Mouse (Mus musculus): Measurements from ENCODE around the gene Ccdc6. TPM values are rescaled to one million over a fixed set of nuclear protein-coding genes. Genes with fewer than 3 reads are reported as not detected.

Gene Ccdc6
- total and polyA plus RNA-seq, 3 experiments, result 25.4 to 143 (median 42.0) TPM

DNA sequence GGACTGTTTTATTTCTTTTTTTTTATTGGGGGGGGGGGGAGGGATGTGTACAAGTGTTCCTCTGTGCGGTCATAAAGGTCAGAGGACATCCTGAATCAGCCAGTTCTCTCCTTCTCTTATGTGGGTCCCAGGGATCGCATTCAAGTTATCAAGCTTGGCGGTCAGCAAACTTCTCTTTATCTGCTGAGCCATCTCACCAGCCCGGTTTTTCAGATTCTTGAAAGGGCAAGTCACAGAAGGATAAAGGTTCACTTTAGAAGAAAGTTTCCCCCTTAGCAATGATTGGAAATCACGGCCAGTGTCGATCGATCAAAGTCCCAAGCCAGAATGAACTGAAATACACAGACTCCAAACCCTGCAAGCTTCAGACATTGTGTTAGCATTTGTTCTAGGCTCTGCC is 47.1 kb upstream of the Ccdc6 start:
- no peaks in the 10 kb centered on the region for H3K79me2 ChIP-seq (ENCODE audit: control insufficient read depth, insufficient read depth, low read length, poor library complexity)
- no peak for DNase-seq (ENCODE audit: low read depth, low spot score)
- H3K4me3 ChIP-seq (ENCODE audit: control insufficient read depth in 1 of 2, insufficient read depth in 1 of 2, low read depth in 2 of 2, low read length in 2 of 2), result no peak overlapping the region
- H3K4me1 ChIP-seq (ENCODE audit: control insufficient read depth in 1 of 2, insufficient read depth in 2 of 2, low read length in 2 of 2), result no peaks in the 10 kb centered on the region
- no peaks in the 10 kb centered on the region for H3K27me3 ChIP-seq (ENCODE audit: control insufficient read depth in 1 of 2, insufficient read depth in 2 of 2, low read length in 2 of 2)
- TF ChIP-seq TBP (IDR thresholded peaks at IDR 0.05; ENCODE audit: low read depth, low read length) (no peak), KAT2A (conservative IDR thresholded peaks at IDR 0.05; ENCODE audit: low read depth, low read length) (no peak), RCOR1 (IDR thresholded peaks at IDR 0.05; ENCODE audit: low read depth, low read length) (no peak), MXI1 (IDR thresholded peaks at IDR 0.05; ENCODE audit: low read depth, low read length) (no peak)
- no peak overlapping the region for H3K9ac ChIP-seq (ENCODE audit: control insufficient read depth, low read depth, low read length, poor library complexity, severe bottlenecking)
- H3K27ac ChIP-seq (ENCODE audit: control insufficient read depth, low read depth, low read length), result no peak overlapping the region
- H3K9me3 ChIP-seq (replicated peaks; ENCODE audit: insufficient read depth, low read length), result no peaks in the 10 kb centered on the region
- H3K36me3 ChIP-seq (ENCODE audit: control insufficient read depth in 1 of 2, insufficient read depth in 2 of 2, low read length in 2 of 2), result no peaks in the 10 kb centered on the region

DNA sequence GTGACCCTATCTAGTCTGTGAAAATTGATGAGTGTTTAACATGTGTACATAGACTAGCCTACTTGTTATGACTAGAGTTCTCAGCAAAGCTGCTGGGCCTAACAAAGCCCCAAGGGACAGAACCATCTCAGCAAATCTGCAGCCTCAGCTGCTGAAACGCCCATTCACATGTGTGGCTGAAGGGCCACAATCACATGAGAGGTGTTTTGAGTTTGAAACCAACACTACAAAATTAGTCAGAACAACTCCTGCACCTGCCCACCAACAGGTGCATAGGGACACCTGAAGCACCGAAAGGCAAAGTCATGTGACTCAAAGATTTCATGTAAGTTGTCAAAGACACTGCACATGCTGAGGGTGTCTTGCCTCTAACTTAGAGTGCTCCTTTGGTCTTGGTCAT is 41.6 kb upstream of the Ccdc6 start:
- Histone ChIP-seq H3K4me1 (ENCODE audit: control insufficient read depth in 1 of 2, insufficient read depth in 2 of 2, low read length in 2 of 2) (no peaks in the 10 kb centered on the region), H3K9ac (ENCODE audit: control insufficient read depth, low read depth, low read length, poor library complexity, severe bottlenecking) (no peak overlapping the region), H3K9me3 (replicated peaks; ENCODE audit: insufficient read depth, low read length) (no peaks in the 10 kb centered on the region), H3K36me3 (ENCODE audit: control insufficient read depth in 1 of 2, insufficient read depth in 2 of 2, low read length in 2 of 2) (no peaks in the 10 kb centered on the region), H3K27ac (ENCODE audit: control insufficient read depth, low read depth, low read length) (no peak overlapping the region), H3K79me2 (ENCODE audit: control insufficient read depth, insufficient read depth, low read length, poor library complexity) (no peaks in the 10 kb centered on the region), H3K27me3 (ENCODE audit: control insufficient read depth in 1 of 2, insufficient read depth in 2 of 2, low read length in 2 of 2) (no peaks in the 10 kb centered on the region), H3K4me3 (ENCODE audit: control insufficient read depth in 1 of 2, insufficient read depth in 1 of 2, low read depth in 2 of 2, low read length in 2 of 2) (no peak overlapping the region)
- DNase-seq (ENCODE audit: low read depth, low spot score), result no peak
- TF ChIP-seq TBP (IDR thresholded peaks at IDR 0.05; ENCODE audit: low read depth, low read length) (no peak), POLR2AphosphoS2 (IDR thresholded peaks at IDR 0.05; ENCODE audit: low read length) (no peak)

DNA sequence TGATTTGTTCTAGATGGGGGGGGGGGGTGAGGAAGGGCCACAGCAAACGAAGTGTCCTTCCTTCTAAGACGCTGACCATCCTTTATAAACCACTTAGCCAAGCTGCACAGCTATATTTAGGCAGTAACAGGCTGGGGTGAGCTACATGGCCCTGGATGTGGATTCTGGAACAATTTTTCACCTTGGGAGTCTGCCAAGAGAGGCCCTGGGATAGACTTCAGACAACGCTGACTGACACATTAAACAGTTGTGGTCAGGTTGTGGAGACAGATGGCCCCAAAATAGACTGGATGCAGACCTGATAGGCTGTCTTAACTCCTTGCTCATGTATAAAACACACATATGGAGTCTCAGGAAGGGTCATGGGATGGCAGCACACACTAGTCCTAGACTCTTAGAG is 39.9 kb upstream of the Ccdc6 start:
- no peaks in the 10 kb centered on the region for H3K36me3 ChIP-seq (ENCODE audit: control insufficient read depth in 1 of 2, insufficient read depth in 2 of 2, low read length in 2 of 2)
- H3K9me3 ChIP-seq (replicated peaks; ENCODE audit: insufficient read depth, low read length), result no peaks in the 10 kb centered on the region
- no peaks in the 10 kb centered on the region for H3K79me2 ChIP-seq (ENCODE audit: control insufficient read depth, insufficient read depth, low read length, poor library complexity)
- H3K4me3 ChIP-seq (ENCODE audit: control insufficient read depth in 1 of 2, insufficient read depth in 1 of 2, low read depth in 2 of 2, low read length in 2 of 2), result no peak overlapping the region
- H3K9ac ChIP-seq (ENCODE audit: control insufficient read depth, low read depth, low read length, poor library complexity, severe bottlenecking), result no peak overlapping the region
- no peak for TF ChIP-seq ELF1 (IDR thresholded peaks at IDR 0.05; ENCODE audit: low read depth, low read length)
- TF ChIP-seq USF2 (IDR thresholded peaks at IDR 0.05; ENCODE audit: borderline replicate concordance in 1 of 2, insufficient read depth in 1 of 2, low read depth in 1 of 2, low read length in 2 of 2), result no peak
- no peak for TF ChIP-seq POLR2A (IDR thresholded peaks at IDR 0.05; ENCODE audit: control insufficient read depth in 1 of 2, insufficient read depth in 1 of 2, low read depth in 1 of 2, low read length in 2 of 2, poor library complexity in 1 of 2)
- TF ChIP-seq KAT2A (conservative IDR thresholded peaks at IDR 0.05; ENCODE audit: low read depth, low read length), result no peak
- no peak for TF ChIP-seq MAFK (IDR thresholded peaks at IDR 0.05; ENCODE audit: borderline replicate concordance, low read depth, low read length)
- TF ChIP-seq CHD2 (IDR thresholded peaks at IDR 0.05; ENCODE audit: low read length), result no peak
- TF ChIP-seq MEF2A (IDR thresholded peaks at IDR 0.05; ENCODE audit: extremely low read depth, insufficient replicate concordance, low read depth, low read length, poor library complexity, severe bottlenecking), result no peak
- no peak for TF ChIP-seq HCFC1 (IDR thresholded peaks at IDR 0.05; ENCODE audit: low read depth, low read length)
- no peak for TF ChIP-seq MAZ (IDR thresholded peaks at IDR 0.05; ENCODE audit: low read depth, low read length)
- TF ChIP-seq NRF1 (IDR thresholded peaks at IDR 0.05; ENCODE audit: insufficient read depth, low read depth, low read length, poor library complexity, severe bottlenecking), result no peak
- no peak for TF ChIP-seq CHD1 (IDR thresholded peaks at IDR 0.05; ENCODE audit: low read depth, low read length)
- DNase-seq (ENCODE audit: low read depth, low spot score), result no peak
- H3K27ac ChIP-seq (ENCODE audit: control insufficient read depth, low read depth, low read length), result no peak overlapping the region
- H3K27me3 ChIP-seq (ENCODE audit: control insufficient read depth in 1 of 2, insufficient read depth in 2 of 2, low read length in 2 of 2), result no peaks in the 10 kb centered on the region
- no peaks in the 10 kb centered on the region for H3K4me1 ChIP-seq (ENCODE audit: control insufficient read depth in 1 of 2, insufficient read depth in 2 of 2, low read length in 2 of 2)
